Mouse (Mus musculus): ENCODE measurements around the gene Cnnm1.
"Not testable (repeated sequence)": the region's sequence is repeated elsewhere in the genome, so short reads cannot be mapped to it uniquely, and the experiment has no call there.

The Cnnm1 gene

GRCm38 (mm10) chr19:43465601-43466255, 25.5 kb downstream of the Cnnm1 start:
- DNase-seq (ENCODE audit: low read depth, low spot score), result no peak

DNA sequence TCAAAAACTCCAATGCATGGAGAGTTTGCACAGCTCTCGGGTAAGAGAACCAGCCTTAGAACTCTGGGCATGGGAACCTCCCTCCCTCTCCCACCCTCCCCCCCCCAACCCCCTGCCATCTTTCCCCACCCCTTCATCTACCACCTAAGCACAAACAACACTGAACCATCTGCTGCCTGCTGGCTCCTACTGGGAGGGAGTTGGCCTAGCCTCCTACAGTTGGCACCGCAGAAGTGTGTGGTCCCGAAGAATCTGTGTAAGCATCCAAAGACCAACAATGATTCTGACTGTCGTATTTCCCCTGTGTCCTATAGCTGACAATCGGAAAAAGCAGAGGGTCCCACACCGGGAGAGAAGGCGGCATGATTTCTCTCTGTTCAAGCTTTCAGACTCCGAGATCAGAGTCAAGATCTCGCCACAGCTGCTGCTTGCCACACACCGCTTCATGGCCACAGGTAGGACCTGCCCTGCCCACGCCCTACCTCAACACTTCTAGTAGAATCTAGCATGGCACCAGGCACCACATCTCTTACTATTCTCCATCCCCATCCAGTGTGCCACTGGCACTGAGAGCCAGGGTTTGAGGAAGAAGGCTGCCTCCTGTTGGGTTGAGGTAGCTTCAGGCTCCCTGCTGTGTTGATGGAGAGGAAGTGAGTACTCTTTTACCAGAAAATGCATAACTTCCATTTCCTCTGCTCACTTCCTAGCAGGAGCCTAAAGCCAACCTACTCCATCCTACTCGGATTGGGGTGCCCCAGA, 27.9 kb downstream of the Cnnm1 start:
- no peak for DNase-seq (ENCODE audit: low read depth, low spot score)

DNA sequence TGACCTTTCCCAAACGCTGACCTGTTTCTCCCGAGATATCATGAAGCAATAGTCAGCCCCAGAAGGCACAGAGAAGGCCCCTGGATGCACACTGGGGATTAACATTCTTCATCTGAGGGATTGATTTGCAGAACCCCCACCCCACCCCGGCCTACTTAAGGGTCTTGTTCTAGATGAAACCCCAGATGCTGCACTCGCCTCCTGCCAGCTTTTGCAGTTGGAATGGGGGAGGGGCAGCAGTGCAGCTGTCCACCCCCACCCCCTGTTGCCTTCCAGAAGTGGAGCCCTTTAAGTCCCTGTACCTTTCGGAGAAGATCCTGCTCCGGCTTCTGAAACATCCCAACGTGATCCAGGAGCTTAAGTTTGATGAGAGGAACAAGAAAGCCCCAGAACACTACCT, 29.1 kb downstream of the Cnnm1 start:
- no peak for DNase-seq (ENCODE audit: low read depth, low spot score)

DNA sequence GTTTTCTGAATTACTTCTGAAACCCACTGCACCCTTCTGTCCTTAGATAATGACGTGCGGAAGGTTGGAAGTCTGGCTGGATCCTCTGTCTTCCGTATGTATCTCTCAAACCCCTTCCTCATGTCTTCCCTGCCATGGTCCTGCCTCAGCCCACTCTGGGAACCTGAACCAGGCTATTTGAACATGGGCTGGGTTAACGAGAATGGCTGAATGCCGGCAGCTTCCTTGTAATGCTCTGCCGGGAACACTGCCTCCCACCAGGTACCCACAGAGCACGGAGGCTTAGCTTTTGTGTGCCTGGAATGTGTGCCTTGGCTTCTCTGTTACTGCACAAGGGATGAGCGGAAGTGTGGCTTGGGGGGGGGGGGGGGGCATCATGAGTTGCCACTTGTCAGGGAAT, 32.1 kb downstream of the Cnnm1 start:
- no peak for DNase-seq (ENCODE audit: low read depth, low spot score)

GRCm38 (mm10) chr19:43472781-43473180, 32.5 kb downstream of the Cnnm1 start:
- no peak for DNase-seq (ENCODE audit: low read depth, low spot score)

- DNase-seq (ENCODE audit: low read depth, low spot score), result no peak
Measured at GRCm38 (mm10) chr19:43475642-43476041, 35.4 kb downstream of the Cnnm1 start.

GRCm38 (mm10) chr19:43476063-43476462, 35.8 kb downstream of the Cnnm1 start:
- no peak for DNase-seq (ENCODE audit: low read depth, low spot score)

DNA sequence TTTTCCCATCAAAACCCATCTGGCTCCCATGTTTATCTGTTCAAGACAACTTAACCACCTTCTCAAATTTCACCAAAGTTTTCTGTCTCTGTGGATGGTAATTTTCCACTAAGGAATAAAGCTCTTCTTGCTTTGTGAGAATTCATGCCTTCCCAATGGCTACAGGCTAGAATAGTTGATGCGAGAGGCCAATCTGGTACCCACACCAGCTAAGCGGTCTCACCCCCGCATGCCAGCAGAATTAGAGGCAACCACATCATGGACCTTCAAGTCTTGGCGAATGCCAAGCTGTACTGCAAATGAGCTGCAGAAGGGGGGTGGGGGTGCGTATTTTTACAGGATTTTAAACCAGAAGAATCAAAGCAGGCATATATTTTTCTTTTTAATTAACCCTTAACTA, 37.2 kb downstream of the Cnnm1 start:
- no peak for DNase-seq (ENCODE audit: low read depth, low spot score)

DNA sequence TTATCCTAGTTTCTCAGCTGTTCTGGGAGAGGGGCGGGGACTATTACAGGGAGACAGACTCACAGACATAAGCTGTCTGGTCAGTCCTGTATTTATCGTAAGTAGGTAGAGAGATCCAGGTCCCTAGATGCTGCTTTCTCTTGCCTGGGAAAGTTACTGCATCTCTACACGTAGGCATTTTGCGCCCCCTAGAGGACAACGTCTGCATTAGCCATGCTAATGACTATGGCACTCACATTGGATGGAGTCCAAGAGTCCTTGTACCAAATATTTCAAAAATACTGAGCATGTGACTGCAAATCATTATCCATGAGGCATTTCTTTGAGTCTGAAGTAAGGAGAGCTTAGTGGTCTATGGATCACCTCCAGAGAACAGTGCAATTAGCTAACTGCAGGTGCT, 38.7 kb downstream of the Cnnm1 start:
- DNase-seq (ENCODE audit: low read depth, low spot score), result peak; percentile 74

DNA sequence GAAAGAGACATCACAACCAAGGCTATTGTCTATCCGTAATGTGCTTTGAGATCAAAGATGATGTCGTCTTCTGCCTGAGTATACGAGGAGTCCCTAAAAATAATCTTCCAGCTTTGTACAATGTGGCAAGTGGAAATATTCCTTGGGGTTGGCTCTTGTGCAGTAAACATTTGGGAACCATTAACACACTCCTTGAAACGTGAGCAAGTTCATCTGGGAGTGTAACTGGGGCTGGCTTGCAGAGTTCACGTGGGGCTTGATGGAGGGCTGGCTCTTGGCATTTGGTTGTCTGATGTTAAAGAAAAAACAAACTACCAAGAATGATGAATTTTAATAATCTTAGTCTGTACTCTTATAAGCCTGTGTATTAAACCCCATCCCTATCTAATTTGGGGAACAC, 39.2 kb downstream of the Cnnm1 start:
- no peak for DNase-seq (ENCODE audit: low read depth, low spot score)

GRCm38 (mm10) chr19:43480512-43480911, 40.3 kb downstream of the Cnnm1 start:
- DNase-seq (ENCODE audit: low read depth, low spot score), result no peak

- DNase-seq (ENCODE audit: low read depth, low spot score), result peak; percentile 43
Measured at GRCm38 (mm10) chr19:43487429-43487828, 47.2 kb downstream of the Cnnm1 start.

GRCm38 (mm10) chr19:43493316-43493715, 53.1 kb downstream of the Cnnm1 start:
- DNase-seq (ENCODE audit: low read depth, low spot score), result not testable (repeated sequence)

- DNase-seq (ENCODE audit: low read depth, low spot score), result no peak
Measured at GRCm38 (mm10) chr19:43493878-43494277, 53.6 kb downstream of the Cnnm1 start.

GRCm38 (mm10) chr19:43494914-43495313, 54.7 kb downstream of the Cnnm1 start:
- no peak for DNase-seq (ENCODE audit: low read depth, low spot score)

DNA sequence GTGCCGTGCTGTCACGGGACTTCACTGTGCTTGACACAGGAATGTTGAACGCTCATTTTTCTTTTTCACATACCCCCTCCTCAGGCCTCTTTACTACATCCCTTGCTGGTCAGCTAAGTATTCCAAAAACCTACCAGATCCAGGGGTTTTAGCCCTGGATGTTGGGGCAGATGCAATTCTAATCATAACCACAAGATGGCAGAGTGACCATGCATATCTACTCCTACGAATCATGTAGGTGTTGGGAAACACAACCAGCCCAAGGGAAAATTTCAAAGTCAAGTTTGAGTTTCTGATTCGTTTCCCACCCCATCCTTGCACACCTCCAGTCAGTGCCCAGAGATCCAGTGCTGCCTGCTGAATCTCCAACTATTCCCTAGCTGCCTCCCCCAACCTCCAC, 55.6 kb downstream of the Cnnm1 start:
- DNase-seq (ENCODE audit: low read depth, low spot score), result peak; percentile 85

GRCm38 (mm10) chr19:43497440-43497839, 57.2 kb downstream of the Cnnm1 start:
- DNase-seq (ENCODE audit: low read depth, low spot score), result no peak

DNA sequence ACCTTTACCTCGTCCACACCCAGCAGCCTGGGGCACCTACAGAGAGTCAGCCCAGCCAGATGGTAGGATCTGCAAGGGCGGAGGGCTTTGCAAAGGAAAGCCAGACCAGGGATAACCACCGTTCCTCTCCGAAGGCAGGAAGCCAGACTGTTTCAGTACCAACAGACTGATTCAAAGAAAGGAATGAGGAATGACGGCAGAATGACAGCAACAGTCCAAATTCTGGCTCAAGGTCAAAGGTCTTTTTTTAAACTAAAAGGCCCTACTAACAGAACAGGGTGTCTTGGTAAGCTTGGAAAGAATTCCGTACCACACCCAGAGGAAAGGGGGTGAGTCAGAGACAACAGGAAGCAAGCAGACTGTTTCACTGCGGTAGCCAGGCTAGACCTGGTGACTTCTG, 58.6 kb downstream of the Cnnm1 start:
- DNase-seq (ENCODE audit: low read depth, low spot score), result no peak

GRCm38 (mm10) chr19:43502630-43503029, 62.4 kb downstream of the Cnnm1 start:
- DNase-seq (ENCODE audit: low read depth, low spot score), result no peak

- not testable (repeated sequence) for DNase-seq (ENCODE audit: low read depth, low spot score)
Measured at GRCm38 (mm10) chr19:43503593-43503992, 63.4 kb downstream of the Cnnm1 start.

DNA sequence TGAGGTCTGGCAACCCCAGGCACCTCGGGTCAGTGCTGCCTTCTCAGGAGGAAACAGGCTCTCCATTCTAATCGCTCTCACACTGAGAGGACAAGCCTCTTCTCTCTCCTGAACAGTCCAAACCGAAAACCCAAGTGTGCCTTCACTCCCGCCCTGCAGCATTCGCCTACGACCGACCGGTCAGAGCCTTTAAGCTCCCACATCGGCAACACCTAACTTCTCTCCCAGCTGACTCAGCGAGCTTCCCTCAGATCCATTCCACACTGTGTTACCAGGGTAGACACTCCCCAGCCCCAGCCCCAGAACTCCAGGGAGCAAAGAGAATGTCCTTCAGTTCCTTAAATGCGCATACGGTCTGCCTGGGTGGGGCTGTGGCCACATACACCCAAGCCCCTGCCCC, 65.2 kb downstream of the Cnnm1 start:
- no peak for DNase-seq (ENCODE audit: low read depth, low spot score)

DNA sequence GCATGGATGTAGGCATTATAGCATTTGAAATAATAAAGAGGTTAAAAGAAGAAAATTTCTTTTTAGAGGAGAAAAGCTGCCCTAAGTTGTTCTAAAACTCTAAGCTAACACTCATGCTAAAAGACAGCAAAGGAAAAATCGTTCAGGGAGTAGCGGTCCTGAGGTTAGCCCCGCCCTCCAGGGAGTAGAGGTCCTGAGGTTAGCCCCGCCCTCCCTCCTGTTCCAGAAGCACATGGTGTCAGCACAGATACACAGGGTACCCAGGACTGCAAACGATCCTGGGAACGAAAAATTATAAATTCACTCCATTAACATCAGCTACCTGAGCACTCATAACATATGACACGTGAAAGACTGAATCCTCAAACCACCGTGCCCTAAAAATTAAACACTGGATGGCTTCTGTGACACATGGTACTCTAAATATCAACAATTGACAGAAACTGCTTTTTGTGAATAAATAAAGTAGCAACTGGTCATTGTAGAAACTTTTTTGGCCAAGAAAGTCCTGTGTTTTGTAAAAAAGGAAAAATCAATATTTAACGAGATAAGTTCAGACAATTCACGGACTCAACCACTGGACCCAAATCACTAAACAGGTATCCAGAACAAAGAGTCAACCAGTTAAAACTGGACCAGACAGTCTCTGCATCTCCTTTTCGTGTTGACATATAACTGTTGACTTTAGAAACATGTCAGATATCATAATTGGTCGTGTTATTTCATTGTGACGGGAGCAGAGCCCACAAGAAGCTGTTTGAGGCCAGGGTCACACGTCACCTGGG, 70.4 kb downstream of the Cnnm1 start:
- no peak for DNase-seq (ENCODE audit: low read depth, low spot score)

Measured in forelimb bud, embryonic 11.5 days (tissue).